Mouse (Mus musculus) olfactory bulb, adult 2 months (tissue): Measurements from ENCODE around the gene Zmiz1. TPM values are rescaled to one million over a fixed set of nuclear protein-coding genes. Genes with fewer than 3 reads are reported as not detected.
A peak's percentile ranks its signal among the peaks of the same experiment; 100 is the strongest.

Experiments
- H3K27ac ChIP-seq: fragments of 200-500 bp; 2 replicates; pipeline ENCODE4 v1.5.1; 2012; ENCODE audit warnings: low read depth, low read length; ENCODE audit not compliant: insufficient read depth
- H3K4me1 ChIP-seq: fragments of 200-500 bp; 2 replicates; pipeline ENCODE4 v1.6.1; 2012; ENCODE audit warnings: low read length; ENCODE audit not compliant: control insufficient read depth, insufficient read depth
- H3K4me3 ChIP-seq: fragments of 200-500 bp; 2 replicates; pipeline ENCODE4 v1.5.1; 2012; ENCODE audit warnings: mild to moderate bottlenecking, low read depth, low read length, moderate library complexity; ENCODE audit not compliant: insufficient read depth
- CTCF ChIP-seq: fragments of 200-500 bp; IDR thresholded peaks from 2 replicates; pipeline ENCODE4 v1.5.1; 2012; ENCODE audit warnings: low read depth, mild to moderate bottlenecking, low read length, moderate library complexity; ENCODE audit not compliant: insufficient read depth
- POLR2A ChIP-seq: fragments of 200-500 bp; IDR thresholded peaks from 2 replicates; pipeline ENCODE4 v1.6.1; 2012; ENCODE audit warnings: mild to moderate bottlenecking, low read depth, low read length, moderate library complexity; ENCODE audit not compliant: insufficient read depth
- WGBS: fragments of 180-500 bp; shearing (Covaris S2); methylation state at CpG from one replicate; pipeline ENCODE4 v1.1.7; 2018; 5-methylcytosine and 5-hydroxymethylcytosine counted together
- polyA plus RNA-seq: library from polyadenylated mRNA; stranded (reverse); fragments of >200 nt; gene quantifications from 2 replicates; pipeline ENCODE4 v1.2.4, GENCODE M21; 2012; ENCODE audit warnings: low replicate concordance; ENCODE audit not compliant: missing spikeins, insufficient read depth, insufficient read length

Gene Zmiz1
- polyA plus RNA-seq, 1 experiment = not detected

- no peak for TF ChIP-seq CTCF
- Histone ChIP-seq H3K4me3 (no peak overlapping the region), H3K27ac (no peak overlapping the region), H3K4me1 (no peaks in the 10 kb centered on the region)
- WGBS = 80% methylated on average over 7 of the region's 7 CpGs
Measured at GRCm38 (mm10) chr14:25679625-25680024, 220.6 kb downstream of the Zmiz1 start.

DNA sequence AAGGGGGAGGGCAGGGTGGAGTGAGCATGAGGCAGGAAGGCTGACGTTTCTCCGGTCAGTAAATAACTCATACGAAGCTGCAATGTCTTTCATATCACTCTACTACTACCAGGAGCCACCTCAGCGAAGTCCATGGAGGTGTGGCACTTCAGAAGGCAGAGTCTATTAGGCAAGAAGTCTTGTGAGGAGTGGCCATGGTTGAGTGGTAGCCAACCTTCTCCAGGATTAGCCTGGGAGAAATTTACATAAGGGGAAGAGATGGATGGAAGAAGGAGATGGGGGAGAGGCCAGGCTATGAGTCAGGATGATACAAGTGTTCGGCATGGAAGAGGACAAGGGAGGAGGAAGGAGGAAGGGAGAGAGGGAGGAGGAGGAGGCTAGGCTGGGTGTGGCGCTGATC lies 223.0 kb downstream of the Zmiz1 start:
- no peak for TF ChIP-seq POLR2A
- no peak for TF ChIP-seq CTCF
- Histone ChIP-seq H3K27ac (no peak overlapping the region), H3K4me1 (no peaks in the 10 kb centered on the region), H3K4me3 (no peak overlapping the region)
- 80% methylated on average over 6 of the region's 6 CpGs for WGBS

DNA sequence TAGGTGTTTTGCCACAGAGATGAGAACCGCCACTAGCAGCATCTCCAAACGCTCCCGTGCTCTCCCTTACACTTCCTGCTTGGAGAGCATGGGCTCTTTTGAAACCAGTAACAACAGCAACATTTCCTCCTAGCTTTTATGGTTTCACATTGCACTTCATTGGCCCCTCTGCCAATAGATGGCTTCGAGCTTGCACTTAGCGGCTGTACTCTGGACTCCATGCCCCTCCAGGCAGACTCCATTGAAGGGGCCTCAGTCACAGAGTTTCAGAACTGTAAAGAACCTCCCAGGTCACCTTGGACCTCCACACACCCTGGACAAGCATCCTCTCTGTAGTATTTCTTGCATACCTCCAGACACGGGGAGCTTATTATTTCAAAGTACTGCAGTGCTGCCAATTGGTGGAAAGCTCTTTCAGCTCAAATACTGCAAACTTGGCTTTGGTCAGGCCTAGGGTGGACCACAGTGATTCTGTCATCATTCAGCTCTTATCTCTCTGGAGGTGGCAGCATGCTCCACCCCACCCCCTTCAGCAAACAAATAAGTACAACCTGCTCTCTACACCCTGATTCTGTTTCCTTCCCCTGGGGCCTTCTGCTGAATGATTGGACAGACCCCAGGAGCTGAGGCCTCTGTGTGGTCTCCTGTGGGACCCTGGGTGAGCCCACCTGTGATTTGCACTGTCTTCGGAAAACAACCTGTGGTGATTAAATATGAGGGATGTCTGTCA lies 227.4 kb downstream of the Zmiz1 start:
- TF ChIP-seq POLR2A (no peak), CTCF (no peak)
- Histone ChIP-seq H3K27ac (no peak overlapping the region), H3K4me3 (no peak overlapping the region), H3K4me1 (no peaks in the 10 kb centered on the region)
- WGBS = 80% methylated on average over 7 of the region's 7 CpGs

DNA sequence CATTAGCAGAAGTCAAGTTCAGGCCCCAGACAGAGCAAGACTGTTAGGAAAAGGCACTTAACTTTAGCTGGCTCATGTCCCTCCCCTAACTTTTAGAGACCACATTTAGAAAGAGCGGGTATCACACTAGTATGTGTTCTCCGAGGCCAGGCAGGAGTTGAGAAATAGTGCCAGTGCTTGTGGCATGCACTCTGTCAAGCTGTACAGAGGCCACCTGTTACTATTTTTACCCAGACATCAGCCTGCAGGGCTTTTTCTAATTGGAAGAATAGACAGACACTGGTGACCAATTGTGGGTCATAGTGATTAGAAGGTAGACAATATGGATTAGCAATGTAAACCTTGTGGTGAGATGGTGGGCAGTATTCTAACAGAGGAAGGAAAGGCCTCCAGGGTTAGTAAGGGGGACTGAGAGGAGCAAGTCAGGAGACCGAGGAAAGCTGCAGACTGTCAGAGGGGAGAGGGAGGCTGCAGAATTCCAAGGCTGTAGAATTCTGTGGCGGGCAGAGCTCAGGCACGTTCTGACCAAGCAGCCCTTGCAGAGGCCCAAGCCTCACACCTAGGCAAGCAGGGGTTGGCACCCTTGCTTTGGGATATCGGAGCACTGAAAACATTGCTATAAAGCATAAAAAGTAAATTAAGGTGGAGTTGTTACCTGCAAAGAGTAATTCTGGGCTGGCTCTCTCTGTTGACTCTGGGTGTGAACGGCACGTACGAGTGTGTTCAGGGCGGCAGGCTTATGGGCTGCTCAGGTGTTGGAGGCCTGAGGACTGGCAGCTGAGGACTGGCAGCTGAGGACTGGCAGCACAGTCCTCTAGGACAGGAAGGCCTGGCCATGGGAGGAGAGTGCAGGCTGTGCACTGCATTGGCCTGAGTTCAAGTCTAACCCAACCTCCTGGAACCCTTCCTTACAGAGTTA lies 228.3 kb downstream of the Zmiz1 start:
- Histone ChIP-seq H3K4me3 (no peak overlapping the region), H3K27ac (no peak overlapping the region), H3K4me1 (no peaks in the 10 kb centered on the region)
- TF ChIP-seq POLR2A (no peak), CTCF (no peak)
- 88% methylated on average over 10 of the region's 10 CpGs for WGBS

- TF ChIP-seq CTCF (no peak), POLR2A (no peak)
- Histone ChIP-seq H3K4me3 (peak overlapping the region; percentile 76; the same call in 1 of the 2 replicates), H3K4me1 (peaks cover 13% of the 10 kb centered on the region), H3K27ac (peak overlapping the region; percentile 11; the same call in 1 of the 2 replicates)
- 46% methylated on average over 6 of the region's 6 CpGs for WGBS
Measured at GRCm38 (mm10) chr14:25693271-25693887, 234.4 kb downstream of the Zmiz1 start.

DNA sequence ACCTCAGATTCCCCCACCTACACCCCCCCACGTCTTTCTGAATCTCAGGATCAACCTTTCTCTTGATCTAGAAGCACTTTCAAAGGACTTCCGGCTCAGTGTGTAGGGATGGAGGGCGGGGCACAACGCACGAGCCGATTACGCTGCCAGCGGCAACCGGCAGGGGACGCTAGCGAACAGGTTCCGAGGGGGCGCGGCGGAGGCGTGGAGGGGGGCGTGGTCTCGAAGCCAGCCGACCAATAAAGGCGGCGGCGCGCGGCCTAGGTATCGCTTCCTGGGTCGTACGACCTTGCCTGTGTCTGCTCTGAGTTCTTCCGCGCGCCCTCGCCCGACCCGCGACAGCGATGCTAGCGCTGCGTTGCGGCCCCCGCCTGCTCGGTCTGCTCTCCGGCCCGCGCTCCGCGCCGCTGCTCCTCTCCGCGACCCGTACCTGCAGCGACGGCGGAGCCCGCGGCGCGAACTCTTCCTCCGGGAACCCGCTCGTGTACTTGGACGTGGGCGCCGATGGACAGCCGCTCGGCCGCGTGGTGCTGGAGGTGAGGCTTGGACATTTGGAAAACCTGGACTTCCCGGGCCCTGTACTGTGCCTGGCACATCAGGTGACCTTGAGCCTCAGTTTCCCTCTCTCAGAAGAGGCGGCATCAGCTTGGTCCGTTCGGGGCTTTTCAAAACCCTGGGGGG lies 235.0 kb downstream of the Zmiz1 start, which contains the start of gene Ppif:
Gene Ppif, plus strand, starts transcription at position 267 of the 681 bp plus-strand sequence.
- H3K27ac ChIP-seq = peak within 1 kb of the TSS; percentile 27
- WGBS = under 1% methylated on average over 70 of the region's 70 CpGs
- peak within 1 kb of the TSS; percentile 76 for H3K4me3 ChIP-seq
- TF ChIP-seq POLR2A = peak; percentile 63; the same call in 1 of the 2 replicates
- TF ChIP-seq CTCF = peak; percentile 89
- peaks cover 13% of the 10 kb centered on the region for H3K4me1 ChIP-seq

DNA sequence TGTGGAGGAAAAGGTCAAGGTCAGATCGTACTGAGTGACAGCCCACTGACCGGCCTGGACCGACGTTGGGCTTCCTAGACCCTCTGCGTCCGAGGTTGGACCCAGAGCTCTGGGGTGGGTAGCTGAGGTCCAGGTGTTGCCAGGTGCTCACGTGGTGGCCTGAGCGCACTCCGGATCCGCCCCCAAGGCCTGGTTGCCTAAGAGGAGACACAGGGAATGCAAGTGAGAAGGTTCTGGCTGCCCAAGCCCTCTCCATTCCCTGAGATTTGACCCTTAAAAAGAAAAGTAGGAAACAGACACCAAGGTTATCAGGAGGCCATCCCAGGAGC lies 235.5 kb downstream of the Zmiz1 start:
- 2% methylated on average over 10 of the region's 10 CpGs for WGBS
- Histone ChIP-seq H3K4me3 (peak overlapping the region; percentile 76), H3K4me1 (peaks cover 13% of the 10 kb centered on the region), H3K27ac (peak overlapping the region; percentile 27; the same call in 1 of the 2 replicates)
- TF ChIP-seq POLR2A (no peak), CTCF (no peak)

GRCm38 (mm10) chr14:25695059-25695458 lies 236.1 kb downstream of the Zmiz1 start:
- Histone ChIP-seq H3K4me1 (peaks cover 13% of the 10 kb centered on the region), H3K27ac (no peak overlapping the region), H3K4me3 (peak overlapping the region; percentile 76)
- TF ChIP-seq CTCF = no peak
- TF ChIP-seq POLR2A = no peak
- 40% methylated on average over 6 of the region's 6 CpGs for whole genome bisulfite sequencing
